Mouse (Mus musculus) lung, postnatal 0 days (tissue): ENCODE measurements around the gene Pitpnc1. TPM values are rescaled to one million over a fixed set of nuclear protein-coding genes. Genes with fewer than 3 reads are reported as not detected.

ENCODE experiments used
- ATAC-seq: fragments of 200-750 bp; cut with Nextera tagmentation; 2 replicates; pipeline ENCODE4 v1.8.0; 2017; ENCODE audit warnings: moderate library complexity
- DNase-seq: peaks from one replicate; pipeline ENCODE4 v3.0.0-alpha.2; 2016; ENCODE audit warnings: low spot score
- H3K27ac ChIP-seq: fragments of 300-500 bp; sonication (generic); 2 replicates; pipeline ENCODE4 v1.5.1; 2014; ENCODE audit warnings: antibody characterized with exemption, mild to moderate bottlenecking, low read length, mixed read lengths
- H3K27me3 ChIP-seq: fragments of 300-500 bp; sonication (generic); replicated peaks from 2 replicates; pipeline ENCODE4 v1.6.1; 2014; ENCODE audit warnings: low read length, mixed read lengths; ENCODE audit not compliant: insufficient read depth
- H3K36me3 ChIP-seq: fragments of 300-500 bp; sonication (generic); 2 replicates; pipeline ENCODE4 v1.6.1; 2014; ENCODE audit warnings: low read length, mixed read lengths; ENCODE audit not compliant: insufficient read depth
- H3K4me1 ChIP-seq: fragments of 300-500 bp; sonication (generic); 2 replicates; pipeline ENCODE4 v1.6.1; 2014; ENCODE audit warnings: antibody characterized with exemption, low read depth, low read length, mixed read lengths; ENCODE audit not compliant: insufficient read depth
- H3K4me2 ChIP-seq: fragments of 300-500 bp; sonication (generic); replicated peaks from 2 replicates; pipeline ENCODE4 v1.6.1; 2014; ENCODE audit warnings: low read depth, mild to moderate bottlenecking, low read length, moderate library complexity, mixed read lengths
- H3K4me3 ChIP-seq: fragments of 300-500 bp; sonication (generic); 2 replicates; pipeline ENCODE4 v1.5.1; 2014; ENCODE audit warnings: low read depth, low read length
- H3K9ac ChIP-seq: fragments of 300-500 bp; sonication (generic); replicated peaks from 2 replicates; pipeline ENCODE4 v1.6.1; 2014; ENCODE audit warnings: low read depth, mild to moderate bottlenecking
- H3K9me3 ChIP-seq: fragments of 300-500 bp; sonication (generic); 2 replicates; pipeline ENCODE4 v1.6.1; 2016; ENCODE audit warnings: low read length, mixed read lengths
- CTCF ChIP-seq: IDR thresholded peaks from 2 replicates; pipeline ENCODE4 v1.5.1; 2016; ENCODE audit warnings: antibody characterized with exemption, mild to moderate bottlenecking
- EP300 ChIP-seq: IDR thresholded peaks from 2 replicates; pipeline ENCODE4 v1.6.1; 2016; ENCODE audit warnings: antibody characterized with exemption, mild to moderate bottlenecking, control low read depth
- WGBS: fragments of 180-500 bp; shearing (Covaris S2); extraction: QIAGEN DNeasy Blood & Tissue Kit; methylation state at CpG from one replicate; pipeline ENCODE4 v1.1.7; 2014; 5-methylcytosine and 5-hydroxymethylcytosine counted together
- polyA plus RNA-seq: library from polyadenylated mRNA; unstranded; fragments of >200 nt; fragmentation: Nextera tagmentation; extraction: Ambion mirVana; gene quantifications from 2 replicates; pipeline ENCODE4 v1.2.1, GENCODE M21; 2015

Pitpnc1 gene
- polyA plus RNA-seq, 1 experiment from 2014 or later, result 16.3 TPM

DNA sequence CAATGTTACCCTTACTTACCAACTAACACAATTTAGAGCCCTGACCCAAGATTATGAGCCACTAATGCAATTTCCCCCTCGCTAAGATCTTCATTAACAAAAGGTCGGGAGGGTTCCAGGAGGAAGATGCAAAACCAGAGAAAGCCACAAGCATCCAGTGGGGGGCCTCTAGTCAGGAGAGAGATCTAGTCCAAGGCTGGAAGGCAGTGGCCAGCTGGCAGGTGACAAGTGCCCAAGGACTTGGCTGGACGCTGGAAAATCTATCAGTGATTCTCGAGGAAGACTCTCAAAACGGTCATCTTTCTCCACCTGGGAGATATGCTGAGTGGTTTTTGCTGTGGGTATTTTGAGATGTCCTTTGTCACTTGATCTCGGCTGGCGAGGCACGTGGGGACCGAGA, 196.3 kb downstream of the Pitpnc1 start:
- Histone ChIP-seq H3K9me3 (no peaks in the 10 kb centered on the region), H3K4me3 (no peak overlapping the region), H3K9ac (no peak overlapping the region), H3K4me1 (no peaks in the 10 kb centered on the region), H3K27me3 (no peaks in the 10 kb centered on the region), H3K27ac (no peak overlapping the region), H3K36me3 (no peaks in the 10 kb centered on the region), H3K4me2 (no peak overlapping the region)
- DNase-seq (no peak), ATAC-seq (no peak)
- TF ChIP-seq EP300, result no peak
- no peak for TF ChIP-seq CTCF
- 65% methylated on average over 9 of the region's 9 CpGs for WGBS

- H3K4me1 ChIP-seq, result no peaks in the 10 kb centered on the region
- no peak for ATAC-seq
- H3K9me3 ChIP-seq, result peaks cover 3% of the 10 kb centered on the region; the same call in 1 of the 2 replicates
- no peaks in the 10 kb centered on the region for H3K36me3 ChIP-seq
- WGBS, result 50% methylated on average over 11 of the region's 11 CpGs
- no peak for DNase-seq
- no peaks in the 10 kb centered on the region for H3K27me3 ChIP-seq
- H3K4me3 ChIP-seq, result no peak overlapping the region
- TF ChIP-seq EP300 (no peak), CTCF (no peak)
- H3K27ac ChIP-seq, result no peak overlapping the region
- no peak overlapping the region for H3K4me2 ChIP-seq
- no peak overlapping the region for H3K9ac ChIP-seq
Measured at GRCm38 (mm10) chr11:107272351-107272975, 198.0 kb downstream of the Pitpnc1 start.

DNA sequence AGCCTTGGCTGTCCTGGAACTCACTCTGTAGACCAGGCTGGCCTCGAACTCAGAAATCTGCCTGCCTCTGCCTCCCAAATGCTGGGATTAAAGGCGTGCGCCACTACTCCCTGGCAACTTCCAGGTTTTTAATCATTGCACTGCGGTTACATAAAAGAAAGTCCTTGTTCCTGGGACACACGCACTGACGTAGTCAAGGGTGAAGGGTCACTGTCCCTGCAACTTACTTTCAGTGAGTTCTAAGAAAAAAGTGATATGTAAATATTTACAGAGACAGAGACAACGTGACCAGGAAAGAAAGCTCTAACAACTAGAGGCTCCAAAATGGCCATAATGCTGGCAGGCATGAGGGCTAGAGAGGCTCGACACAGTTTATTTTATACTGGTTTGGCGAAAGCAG, 199.9 kb downstream of the Pitpnc1 start:
- no peak for TF ChIP-seq EP300
- no peak for TF ChIP-seq CTCF
- DNase-seq (peak; percentile 10), ATAC-seq (no peak)
- Histone ChIP-seq H3K9ac (no peak overlapping the region), H3K4me1 (no peaks in the 10 kb centered on the region), H3K9me3 (peaks cover 3% of the 10 kb centered on the region; the same call in 1 of the 2 replicates), H3K27ac (no peak overlapping the region), H3K4me3 (no peak overlapping the region), H3K36me3 (no peaks in the 10 kb centered on the region), H3K4me2 (no peak overlapping the region), H3K27me3 (no peaks in the 10 kb centered on the region)
- 61% methylated on average over 8 of the region's 9 CpGs for WGBS

DNA sequence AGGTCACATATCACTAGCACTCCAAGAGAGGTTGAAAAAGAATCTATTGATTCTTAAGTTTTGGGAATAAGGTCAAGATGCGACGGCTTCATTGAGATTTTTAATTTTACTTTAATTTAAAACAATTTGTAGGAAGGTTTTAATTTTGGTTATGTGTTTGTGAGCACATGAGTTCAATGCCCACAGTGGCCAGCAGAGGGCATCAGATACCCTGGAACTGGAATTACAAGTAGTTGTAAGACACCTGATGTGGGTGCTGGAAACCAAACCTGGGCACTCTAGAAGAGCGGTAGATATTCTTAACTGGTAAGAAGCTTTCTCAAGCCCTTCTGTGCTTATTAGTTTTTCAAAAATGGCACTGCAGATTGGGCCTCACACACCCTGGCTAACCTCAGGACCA, 203.0 kb downstream of the Pitpnc1 start:
- TF ChIP-seq EP300, result no peak
- TF ChIP-seq CTCF, result peak; percentile 54
- no peak overlapping the region for H3K4me2 ChIP-seq
- H3K4me1 ChIP-seq, result no peaks in the 10 kb centered on the region
- DNase-seq (no peak), ATAC-seq (no peak)
- H3K4me3 ChIP-seq, result no peak overlapping the region
- H3K9me3 ChIP-seq, result peaks cover 3% of the 10 kb centered on the region; the same call in 1 of the 2 replicates
- H3K9ac ChIP-seq, result no peak overlapping the region
- H3K36me3 ChIP-seq, result no peaks in the 10 kb centered on the region
- no peak overlapping the region for H3K27ac ChIP-seq
- H3K27me3 ChIP-seq, result no peaks in the 10 kb centered on the region
- WGBS, result 97% methylated on average over 3 of the region's 3 CpGs

GRCm38 (mm10) chr11:107265861-107266260, 204.6 kb downstream of the Pitpnc1 start:
- Histone ChIP-seq H3K27me3 (no peaks in the 10 kb centered on the region), H3K9me3 (peaks cover 3% of the 10 kb centered on the region; the same call in 1 of the 2 replicates), H3K27ac (no peak overlapping the region), H3K4me2 (no peak overlapping the region), H3K9ac (no peak overlapping the region), H3K36me3 (no peaks in the 10 kb centered on the region), H3K4me3 (no peak overlapping the region), H3K4me1 (no peaks in the 10 kb centered on the region)
- WGBS, result 92% methylated on average over 4 of the region's 4 CpGs
- DNase-seq, result no peak
- ATAC-seq, result no peak
- no peak for TF ChIP-seq EP300
- no peak for TF ChIP-seq CTCF

- no peak overlapping the region for H3K27ac ChIP-seq
- no peak overlapping the region for H3K4me3 ChIP-seq
- DNase-seq (peak; percentile 31), ATAC-seq (no peak)
- no peaks in the 10 kb centered on the region for H3K27me3 ChIP-seq
- H3K36me3 ChIP-seq, result no peaks in the 10 kb centered on the region
- H3K4me2 ChIP-seq, result no peak overlapping the region
- H3K4me1 ChIP-seq, result no peaks in the 10 kb centered on the region
- no peak overlapping the region for H3K9ac ChIP-seq
- H3K9me3 ChIP-seq, result peaks cover 3% of the 10 kb centered on the region; the same call in 1 of the 2 replicates
- TF ChIP-seq EP300 (no peak), CTCF (no peak)
- 61% methylated on average over 20 of the region's 20 CpGs for WGBS
Measured at GRCm38 (mm10) chr11:107264889-107265615, 205.4 kb downstream of the Pitpnc1 start.
